Mouse (Mus musculus) embryonic facial prominence, embryonic 11.5 days (tissue): ENCODE data around the gene Sugct. TPM values are rescaled to one million over a fixed set of nuclear protein-coding genes. Genes with fewer than 3 reads are reported as not detected.

Source experiments
- ATAC-seq: fragments of 200-750 bp; cut with Nextera tagmentation; replicated peaks from 2 replicates; pipeline ENCODE4 v1.8.0; 2017; ENCODE audit warnings: low read depth; ENCODE audit not compliant: insufficient number of reproducible peaks, low FRiP score, low TSS enrichment
- DNase-seq: peaks from one replicate; pipeline ENCODE4 v3.0.0-alpha.2; 2015; ENCODE audit warnings: low spot score
- H3K27ac ChIP-seq: fragments of 300-500 bp; sonication (generic); replicated peaks from 2 replicates; pipeline ENCODE4 v1.5.1; 2014; ENCODE audit warnings: mild to moderate bottlenecking, low read depth, low read length, control low read depth
- H3K27me3 ChIP-seq: fragments of 300-500 bp; sonication (generic); 2 replicates; pipeline ENCODE4 v1.6.1; 2014; ENCODE audit warnings: mild to moderate bottlenecking, low read length, moderate library complexity, mixed read lengths; ENCODE audit not compliant: control insufficient read depth, insufficient read depth
- H3K36me3 ChIP-seq: fragments of 300-500 bp; sonication (generic); replicated peaks from 2 replicates; pipeline ENCODE4 v1.6.1; 2014; ENCODE audit warnings: low read depth, mild to moderate bottlenecking, low read length, moderate library complexity, mixed read lengths; ENCODE audit not compliant: control insufficient read depth, insufficient read depth
- H3K4me1 ChIP-seq: fragments of 300-500 bp; sonication (generic); 2 replicates; pipeline ENCODE4 v1.6.1; 2014; ENCODE audit warnings: low read length, mixed read lengths; ENCODE audit not compliant: control insufficient read depth, insufficient read depth
- H3K4me2 ChIP-seq: fragments of 300-500 bp; sonication (generic); 2 replicates; pipeline ENCODE4 v1.6.1; 2014; ENCODE audit warnings: low read depth, mild to moderate bottlenecking, control low read depth, low read length, moderate library complexity
- H3K4me3 ChIP-seq: fragments of 300-500 bp; sonication (generic); 2 replicates; pipeline ENCODE4 v1.5.1; 2014; ENCODE audit warnings: low read depth, low read length, control low read depth
- H3K9ac ChIP-seq: fragments of 300-500 bp; sonication (generic); replicated peaks from 2 replicates; pipeline ENCODE4 v1.6.1; 2014; ENCODE audit warnings: mild to moderate bottlenecking, control low read depth, low read length
- H3K9me3 ChIP-seq: fragments of 300-500 bp; sonication (generic); replicated peaks from 2 replicates; pipeline ENCODE4 v1.6.1; 2016; ENCODE audit warnings: mild to moderate bottlenecking, low read length, inconsistent platforms, mixed read lengths; ENCODE audit not compliant: control insufficient read depth
- WGBS: fragments of 180-500 bp; shearing (Covaris S2); extraction: QIAGEN DNeasy Blood & Tissue Kit; methylation state at CpG from one replicate; pipeline ENCODE4 v1.1.7; 2014; 5-methylcytosine and 5-hydroxymethylcytosine counted together
- polyA plus RNA-seq: library from polyadenylated mRNA; unstranded; fragments of >200 nt; fragmentation: Nextera tagmentation; extraction: Ambion mirVana; gene quantifications from 2 replicates; pipeline ENCODE4 v1.2.1, GENCODE M21; 2014

Gene Sugct
- polyA plus RNA-seq, 1 experiment from 2014 or later: 5.2 TPM

DNA sequence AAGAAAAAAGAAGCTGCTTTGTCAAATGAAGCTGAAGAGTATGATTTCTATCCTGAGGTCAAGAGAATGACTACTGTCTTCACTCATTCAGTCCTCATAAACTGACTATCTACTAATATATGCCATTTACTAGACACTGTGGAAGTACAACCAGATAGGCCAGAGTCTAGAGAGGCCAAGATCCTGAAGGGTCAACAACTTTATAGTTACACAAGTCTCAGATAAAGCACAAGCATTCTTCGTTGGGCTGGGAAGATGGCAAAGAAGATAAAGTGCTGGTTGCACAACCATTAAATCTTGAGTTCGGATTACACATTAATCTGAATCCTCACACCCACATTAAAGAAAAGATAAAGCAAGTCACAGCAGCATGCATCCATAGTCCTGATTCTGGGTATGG is 653.0 kb downstream of the Sugct start:
- 83% methylated on average over 2 of the region's 2 CpGs for WGBS
- H3K9ac ChIP-seq: no peak overlapping the region
- no peak overlapping the region for H3K27ac ChIP-seq
- no peak for DNase-seq
- no peaks in the 10 kb centered on the region for H3K9me3 ChIP-seq
- no peak overlapping the region for H3K4me3 ChIP-seq
- H3K4me2 ChIP-seq: no peak overlapping the region
- no peaks in the 10 kb centered on the region for H3K36me3 ChIP-seq
- no peak for ATAC-seq
- no peaks in the 10 kb centered on the region for H3K4me1 ChIP-seq
- H3K27me3 ChIP-seq: no peaks in the 10 kb centered on the region

DNA sequence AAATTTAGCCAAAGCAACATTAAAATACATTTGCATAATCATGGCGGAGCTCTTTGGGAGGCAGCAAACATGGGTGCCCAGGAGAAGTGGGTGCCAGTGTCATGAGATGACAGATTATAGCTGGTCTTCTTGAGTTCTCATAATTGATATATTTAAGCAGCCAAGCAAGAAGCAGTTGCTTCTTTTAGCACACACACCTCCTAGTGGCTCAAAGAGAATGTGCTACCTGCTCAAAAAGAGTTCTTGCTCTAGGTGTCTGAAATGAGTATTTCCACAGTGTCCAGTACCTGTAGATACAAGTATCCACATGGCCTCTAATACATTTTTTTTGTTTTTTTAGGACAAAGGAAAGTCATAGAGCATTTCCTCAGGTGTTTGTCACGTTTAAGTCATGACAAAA is 655.6 kb downstream of the Sugct start:
- Histone ChIP-seq H3K4me3 (no peak overlapping the region), H3K4me2 (no peak overlapping the region), H3K9ac (no peak overlapping the region), H3K4me1 (no peaks in the 10 kb centered on the region), H3K36me3 (no peaks in the 10 kb centered on the region), H3K27ac (no peak overlapping the region), H3K9me3 (no peaks in the 10 kb centered on the region), H3K27me3 (no peaks in the 10 kb centered on the region)
- ATAC-seq (no peak), DNase-seq (peak; percentile 25)
- whole genome bisulfite sequencing: 66% methylated on average over 2 of the region's 2 CpGs

DNA sequence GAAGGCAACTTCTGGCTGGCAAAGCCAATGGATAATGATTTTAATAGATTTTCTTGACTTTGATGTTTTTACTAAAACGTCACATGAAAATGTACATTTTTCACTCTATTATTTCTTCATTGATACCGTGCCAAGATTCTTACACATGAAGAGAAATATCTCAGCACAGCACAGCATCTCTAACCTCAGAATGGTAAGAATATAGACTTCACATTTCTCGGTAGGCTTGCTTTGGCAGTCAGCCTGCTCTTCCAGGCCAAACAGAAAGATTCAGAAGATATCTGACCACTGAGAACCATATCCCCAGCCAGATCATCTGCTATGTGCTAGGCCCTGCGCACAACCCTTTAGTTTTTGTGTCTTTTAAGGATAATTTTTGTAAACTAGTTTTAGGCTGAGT is 657.0 kb downstream of the Sugct start:
- ATAC-seq: no peak
- whole genome bisulfite sequencing: 86% methylated on average over 4 of the region's 4 CpGs

DNA sequence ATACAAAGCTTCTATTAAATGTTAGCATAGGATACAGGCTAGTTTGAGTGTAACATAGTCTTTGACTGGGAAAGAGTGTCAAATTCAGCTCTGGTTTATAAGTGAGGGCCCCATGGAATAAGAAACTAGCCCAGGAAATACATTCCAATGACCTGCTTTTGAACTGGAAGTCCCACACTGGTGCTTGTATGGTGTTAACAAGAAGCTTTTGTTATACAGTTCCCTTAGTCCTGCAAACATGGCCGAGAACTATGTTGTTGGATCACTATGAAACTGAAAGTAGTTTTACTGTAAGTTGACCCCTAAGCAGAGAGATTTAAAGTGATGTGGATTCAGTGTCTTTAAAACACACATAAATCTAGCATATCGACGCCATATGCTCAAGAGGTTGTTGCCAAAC is 657.5 kb downstream of the Sugct start:
- WGBS: 80% methylated on average over 3 of the region's 3 CpGs
- H3K4me2 ChIP-seq: no peak overlapping the region
- H3K4me1 ChIP-seq: no peaks in the 10 kb centered on the region
- no peak overlapping the region for H3K27ac ChIP-seq
- no peak for ATAC-seq
- no peaks in the 10 kb centered on the region for H3K36me3 ChIP-seq
- DNase-seq: no peak
- no peaks in the 10 kb centered on the region for H3K27me3 ChIP-seq
- no peak overlapping the region for H3K9ac ChIP-seq
- H3K4me3 ChIP-seq: no peak overlapping the region
- H3K9me3 ChIP-seq: no peaks in the 10 kb centered on the region

More for the DNA sequence above, 657.0 kb downstream of the Sugct start:
- no peaks in the 10 kb centered on the region for H3K4me1 ChIP-seq
- no peak overlapping the region for H3K4me3 ChIP-seq
- no peaks in the 10 kb centered on the region for H3K27me3 ChIP-seq
- no peak overlapping the region for H3K9ac ChIP-seq
- no peak overlapping the region for H3K4me2 ChIP-seq
- H3K36me3 ChIP-seq: no peaks in the 10 kb centered on the region
- no peak for DNase-seq
- no peaks in the 10 kb centered on the region for H3K9me3 ChIP-seq
- no peak overlapping the region for H3K27ac ChIP-seq

DNA sequence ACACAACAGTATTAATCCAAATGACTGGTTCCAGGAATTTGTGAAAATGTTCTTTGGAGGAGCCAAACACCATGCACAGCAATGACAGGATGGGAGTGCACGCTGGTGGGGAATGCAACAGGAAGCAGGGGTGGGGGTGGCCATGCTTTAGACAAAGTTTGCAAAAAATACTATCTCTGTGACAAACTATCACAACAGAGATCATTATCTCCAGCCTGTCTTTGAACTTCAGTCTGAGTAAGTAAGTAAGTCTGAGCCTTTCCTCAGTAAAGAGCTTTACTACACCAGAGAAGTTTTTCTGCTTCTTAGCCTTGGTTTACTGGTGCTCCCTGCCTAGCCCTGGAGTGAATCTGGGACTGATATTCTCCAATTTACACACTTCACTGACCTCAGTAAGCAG is 664.6 kb downstream of the Sugct start:
- Histone ChIP-seq H3K27ac (no peak overlapping the region), H3K9me3 (no peaks in the 10 kb centered on the region), H3K4me2 (no peak overlapping the region), H3K4me3 (no peak overlapping the region), H3K27me3 (no peaks in the 10 kb centered on the region), H3K9ac (no peak overlapping the region), H3K4me1 (no peaks in the 10 kb centered on the region), H3K36me3 (no peaks in the 10 kb centered on the region)
- ATAC-seq (no peak), DNase-seq (no peak)
- 79% methylated on average over 1 of the region's 1 CpGs for WGBS

DNA sequence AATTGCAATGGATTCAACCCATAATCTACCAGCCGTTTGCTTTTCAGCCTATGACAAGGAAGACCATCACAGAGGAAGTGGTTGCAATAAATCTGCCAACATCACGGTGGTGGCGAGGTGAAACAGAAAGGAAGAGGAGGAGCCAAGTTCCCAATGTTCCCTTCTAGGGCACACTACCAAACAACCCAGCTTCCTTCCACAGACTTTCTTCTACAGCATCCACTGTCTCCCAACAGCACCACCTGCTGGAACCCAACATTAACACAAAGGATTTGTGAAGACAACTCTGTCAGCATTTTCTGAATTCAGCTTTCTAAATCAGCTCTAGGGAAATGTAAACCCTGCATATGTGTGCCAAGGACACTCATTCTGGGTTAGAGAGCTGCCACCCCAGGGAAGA is 666.8 kb downstream of the Sugct start:
- ATAC-seq (no peak), DNase-seq (peak; percentile 70)
- Histone ChIP-seq H3K27me3 (no peaks in the 10 kb centered on the region), H3K27ac (no peak overlapping the region), H3K36me3 (no peaks in the 10 kb centered on the region), H3K9ac (no peak overlapping the region), H3K4me1 (no peaks in the 10 kb centered on the region), H3K9me3 (no peaks in the 10 kb centered on the region), H3K4me3 (no peak overlapping the region), H3K4me2 (no peak overlapping the region)
- WGBS: 52% methylated on average over 3 of the region's 3 CpGs

DNA sequence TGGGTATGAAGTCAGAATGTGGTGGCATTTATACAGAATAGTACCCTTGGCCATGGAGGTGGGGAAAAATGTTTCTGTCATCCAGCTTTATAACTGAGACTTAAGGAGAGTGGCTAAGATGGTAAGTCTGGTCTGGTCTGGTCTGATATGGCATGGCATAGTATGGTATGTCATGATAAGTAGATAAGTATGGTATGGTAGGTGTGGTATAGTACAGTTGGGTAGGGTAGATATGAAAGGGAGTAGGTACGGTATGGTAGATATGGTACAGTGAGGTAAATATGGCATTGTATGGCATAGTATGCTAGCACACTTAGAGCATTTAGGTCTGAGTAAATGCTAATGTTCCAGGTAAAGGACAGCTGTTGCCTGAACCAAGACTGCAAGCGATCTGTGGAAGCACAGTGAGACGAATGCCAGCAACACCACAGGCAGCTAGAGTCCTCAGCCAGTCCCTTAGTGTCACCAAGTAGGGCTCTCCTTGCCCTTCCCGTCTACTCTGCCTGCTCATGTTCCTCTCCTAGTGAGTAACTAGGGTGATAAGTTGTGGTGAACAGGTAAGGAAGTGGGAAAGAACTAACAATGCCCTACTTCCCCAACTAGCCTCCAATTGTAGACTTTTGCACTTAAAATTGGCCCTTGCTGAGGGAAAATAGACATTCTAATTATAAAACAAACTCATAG is 667.4 kb downstream of the Sugct start:
- ATAC-seq (no peak), DNase-seq (no peak)
- no peaks in the 10 kb centered on the region for H3K4me1 ChIP-seq
- no peaks in the 10 kb centered on the region for H3K27me3 ChIP-seq
- WGBS: 93% methylated on average over 4 of the region's 4 CpGs
- no peaks in the 10 kb centered on the region for H3K9me3 ChIP-seq
- no peak overlapping the region for H3K4me3 ChIP-seq
- no peak overlapping the region for H3K9ac ChIP-seq
- H3K27ac ChIP-seq: no peak overlapping the region
- no peaks in the 10 kb centered on the region for H3K36me3 ChIP-seq
- H3K4me2 ChIP-seq: no peak overlapping the region

DNA sequence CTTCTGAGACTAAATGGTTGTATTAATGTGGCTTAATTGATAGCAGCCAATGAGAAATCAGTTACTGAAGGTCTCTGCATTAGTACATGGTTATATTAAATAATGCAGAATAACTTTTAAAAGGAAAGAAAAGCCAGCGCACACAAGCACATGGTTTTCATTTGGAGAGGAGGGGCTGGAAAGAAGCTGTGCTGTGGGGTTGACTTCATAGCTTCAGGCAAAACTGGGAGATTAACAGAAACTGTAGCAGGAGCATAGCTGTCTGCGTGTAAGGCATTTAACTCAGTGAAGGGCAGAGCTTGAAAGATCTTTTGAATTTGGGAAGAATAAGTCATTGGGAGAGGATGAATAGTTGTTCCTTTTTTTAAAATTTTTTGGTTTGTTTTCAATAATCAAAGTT is 668.4 kb downstream of the Sugct start:
- H3K4me2 ChIP-seq: no peak overlapping the region
- H3K27ac ChIP-seq: no peak overlapping the region
- DNase-seq: peak; percentile 80
- no peak overlapping the region for H3K9ac ChIP-seq
- H3K4me3 ChIP-seq: no peak overlapping the region
- H3K27me3 ChIP-seq: no peaks in the 10 kb centered on the region
- no peak for ATAC-seq
- no peaks in the 10 kb centered on the region for H3K9me3 ChIP-seq
- H3K36me3 ChIP-seq: no peaks in the 10 kb centered on the region
- no peaks in the 10 kb centered on the region for H3K4me1 ChIP-seq
- WGBS: 27% methylated on average over 2 of the region's 2 CpGs
